In the genomic region with DNA sequence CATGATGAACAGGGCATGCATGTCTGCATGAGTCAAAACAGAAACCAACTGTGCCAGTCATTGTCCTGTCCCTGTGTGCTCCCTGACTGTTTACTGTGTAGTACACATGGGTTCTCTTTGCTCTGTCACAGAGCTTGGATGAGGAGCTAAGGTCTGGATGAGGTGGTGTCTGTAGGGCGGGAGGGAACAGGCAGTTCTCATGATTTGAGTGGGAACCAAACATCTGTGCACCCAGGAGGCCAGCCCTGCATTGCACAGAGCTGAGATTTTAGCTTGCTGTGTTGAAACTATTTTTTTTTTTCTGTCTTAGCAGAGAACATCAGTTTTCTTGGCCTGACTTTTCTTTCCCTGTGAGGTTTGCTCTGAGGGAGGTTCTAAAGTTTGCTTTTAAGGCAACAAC, we compare ENCODE assay signal across 14 mouse cellular contexts. TPM values are rescaled to one million over a fixed set of nuclear protein-coding genes. Genes with fewer than 3 reads are reported as not detected.
DNase-seq lines count a peak whose midpoint lies in the region.
"Had no signal": no experiment of that assay in that cellular context is flagged by ENCODE, and none has a peak within 500 bp of the region (broad histone marks: within the 10 kb centered on the region; RNA-seq: fewer than 3 reads in every experiment).

No protein-coding gene starts in this region.

- DNase-seq in adrenal gland, postnatal 14 days, result peak; percentile 24
- DNase-seq in adrenal gland, postnatal 25 days, result no peak
- peak; percentile 22 to 35 for DNase-seq in lung, adult 18-20 months
- DNase-seq in lung, postnatal 10 days, result no peak
- peak; percentile 55 to 60 for DNase-seq in gastrocnemius, adult 8-10 months (ENCODE audit: low spot score in 2 of 2)
- DNase-seq in skeletal muscle tissue, adult 2 months (ENCODE audit: low read depth, low spot score), result peak; percentile 88
- no peak for DNase-seq in right cerebral cortex, postnatal 25 days
- DNase-seq in spleen, postnatal 4 days (ENCODE audit: low spot score in 2 of 2), result no peak
- DNase-seq: cerebellum, postnatal 14 days; forebrain, postnatal 0 days; layer of hippocampus, adult 9-11 months; retina, postnatal 1 day; spleen, adult 18-20 months; thymus, adult 18-20 months had no signal

RNA-seq across cellular contexts. Expression of gene Nid1, which starts 50.5 kb away (rescaled TPM):
- 146 and 157 TPM in 2 replicates for total RNA-seq in adrenal gland, postnatal 14 days (2021)
- total RNA-seq in adrenal gland, postnatal 25 days (2021), result 73.5 and 77.4 TPM in 2 replicates
- 10 to 100 TPM; 19.1 to 33.3 (median 24.4) TPM for total RNA-seq in gastrocnemius, adult 8-10 months (2022)

Comparison
In these comparisons a context has a peak if more than half of its experiments do, and no peak if none do; other contexts are left out.
1. DNase-seq: peak in adrenal gland, postnatal 14 days (single experiment), lung, adult 18-20 months (2 of 2), gastrocnemius, adult 8-10 months (2 of 2) and skeletal muscle tissue, adult 2 months (single experiment); none in adrenal gland, postnatal 25 days (single experiment), lung, postnatal 10 days (single experiment), right cerebral cortex, postnatal 25 days (single experiment) and spleen, postnatal 4 days (0 of 2).